Mouse (Mus musculus): Measurements from ENCODE around the gene Herpud1. TPM values are rescaled to one million over a fixed set of nuclear protein-coding genes. Genes with fewer than 3 reads are reported as not detected.
"Not testable (repeated sequence)": the region's sequence is repeated elsewhere in the genome, so short reads cannot be mapped to it uniquely, and the experiment has no call there.

Herpud1 gene
- polyA plus RNA-seq, 1 experiment from 2014 or later = 163 TPM

DNA sequence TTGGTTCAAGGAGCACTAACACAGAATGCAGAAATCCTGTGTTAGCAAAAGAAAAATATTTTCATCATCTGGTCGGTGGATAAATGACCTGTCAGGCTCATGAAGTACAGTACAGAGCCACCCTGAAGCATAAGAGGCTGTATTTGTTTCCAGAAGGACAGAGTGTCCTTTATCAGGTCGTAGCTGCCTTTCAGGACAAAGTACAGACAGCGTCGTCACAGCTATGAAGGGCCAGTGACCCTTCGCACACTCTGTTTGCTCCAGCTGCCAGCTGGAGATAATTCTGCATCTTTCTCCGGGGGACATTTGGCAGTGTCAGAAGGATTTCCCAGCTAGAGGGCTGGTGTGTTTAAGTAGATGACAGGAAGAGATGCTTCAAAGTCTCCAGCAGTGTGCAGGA is 6.4 kb downstream of the Herpud1 start:
- 48% methylated on average over 6 of the region's 6 CpGs for WGBS
- H3K9ac ChIP-seq (ENCODE audit: low read depth, low read length) = no peak overlapping the region
- no peaks in the 10 kb centered on the region for H3K27me3 ChIP-seq (replicated peaks; ENCODE audit: control insufficient read depth, insufficient read depth, low read length)
- no peak for ATAC-seq
- no peaks in the 10 kb centered on the region for H3K9me3 ChIP-seq (ENCODE audit: control insufficient read depth, low read length)
- H3K4me1 ChIP-seq (ENCODE audit: control insufficient read depth, insufficient read depth, low read length) = peaks cover 3% of the 10 kb centered on the region; the same call in 1 of the 2 replicates
- H3K27ac ChIP-seq (ENCODE audit: low read length) = no peak overlapping the region
- peaks cover 49% of the 10 kb centered on the region for H3K36me3 ChIP-seq (ENCODE audit: control insufficient read depth, insufficient read depth, low read length)
- H3K4me3 ChIP-seq (ENCODE audit: low read length) = no peak overlapping the region
- no peak overlapping the region for H3K4me2 ChIP-seq (ENCODE audit: low read depth, low read length)

GRCm38 (mm10) chr8:94395851-94396540 is 9.8 kb downstream of the Herpud1 start:
- 86% methylated on average over 6 of the region's 6 CpGs for WGBS
- Histone ChIP-seq H3K9ac (ENCODE audit: low read depth, low read length) (no peak overlapping the region), H3K36me3 (ENCODE audit: control insufficient read depth, insufficient read depth, low read length) (peaks cover 34% of the 10 kb centered on the region), H3K27me3 (replicated peaks; ENCODE audit: control insufficient read depth, insufficient read depth, low read length) (no peaks in the 10 kb centered on the region), H3K4me3 (ENCODE audit: low read length) (no peak overlapping the region), H3K4me1 (ENCODE audit: control insufficient read depth, insufficient read depth, low read length) (no peaks in the 10 kb centered on the region), H3K4me2 (ENCODE audit: low read depth, low read length) (no peak overlapping the region), H3K9me3 (ENCODE audit: control insufficient read depth, low read length) (no peaks in the 10 kb centered on the region), H3K27ac (ENCODE audit: low read length) (no peak overlapping the region)
- ATAC-seq = no peak

DNA sequence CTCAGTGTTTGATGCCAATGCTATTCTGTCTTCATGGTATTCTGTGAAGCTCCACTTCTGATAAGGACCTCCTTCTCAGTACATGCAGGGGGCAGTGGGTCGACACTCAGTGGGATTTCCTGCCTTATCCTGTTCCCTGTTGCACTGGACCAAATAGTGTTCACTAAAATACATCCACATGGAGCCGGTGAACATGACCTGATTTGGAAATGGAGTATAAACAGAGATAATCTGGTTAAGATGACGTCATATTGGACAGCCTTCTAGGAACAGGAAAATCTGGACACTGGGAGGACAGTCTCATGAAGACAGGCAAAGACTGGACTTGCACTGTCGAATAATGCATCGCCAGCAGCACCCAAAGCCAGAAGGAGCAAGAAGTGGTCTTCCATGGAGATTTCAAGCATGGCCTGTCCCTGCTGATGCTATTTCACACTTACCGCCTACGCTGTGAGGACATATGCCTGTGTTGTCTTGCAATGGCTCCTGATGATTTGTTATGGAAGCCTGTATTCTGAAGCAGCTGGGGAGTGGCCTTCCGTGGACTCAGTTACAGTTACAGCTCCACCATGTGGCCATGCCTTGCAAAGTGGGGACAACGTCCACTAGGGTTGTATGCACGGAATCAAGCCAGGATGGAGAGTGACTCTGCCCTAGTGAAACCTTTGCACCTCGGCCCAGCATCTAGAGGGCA is 10.9 kb downstream of the Herpud1 start:
- H3K27me3 ChIP-seq (replicated peaks; ENCODE audit: control insufficient read depth, insufficient read depth, low read length) = no peaks in the 10 kb centered on the region
- peaks cover 22% of the 10 kb centered on the region for H3K36me3 ChIP-seq (ENCODE audit: control insufficient read depth, insufficient read depth, low read length)
- no peak overlapping the region for H3K27ac ChIP-seq (ENCODE audit: low read length)
- no peaks in the 10 kb centered on the region for H3K9me3 ChIP-seq (ENCODE audit: control insufficient read depth, low read length)
- 65% methylated on average over 11 of the region's 11 CpGs for WGBS
- no peak overlapping the region for H3K4me3 ChIP-seq (ENCODE audit: low read length)
- no peak overlapping the region for H3K9ac ChIP-seq (ENCODE audit: low read depth, low read length)
- ATAC-seq = peak; percentile 80
- no peaks in the 10 kb centered on the region for H3K4me1 ChIP-seq (ENCODE audit: control insufficient read depth, insufficient read depth, low read length)
- H3K4me2 ChIP-seq (ENCODE audit: low read depth, low read length) = no peak overlapping the region

- H3K36me3 ChIP-seq (ENCODE audit: control insufficient read depth, insufficient read depth, low read length) = peaks cover 13% of the 10 kb centered on the region
- no peaks in the 10 kb centered on the region for H3K9me3 ChIP-seq (ENCODE audit: control insufficient read depth, low read length)
- no peak for ATAC-seq
- H3K4me1 ChIP-seq (ENCODE audit: control insufficient read depth, insufficient read depth, low read length) = no peaks in the 10 kb centered on the region
- no peak overlapping the region for H3K9ac ChIP-seq (ENCODE audit: low read depth, low read length)
- no peak overlapping the region for H3K27ac ChIP-seq (ENCODE audit: low read length)
- H3K4me3 ChIP-seq (ENCODE audit: low read length) = no peak overlapping the region
- 85% methylated on average over 6 of the region's 6 CpGs for WGBS
- no peak overlapping the region for H3K4me2 ChIP-seq (ENCODE audit: low read depth, low read length)
- H3K27me3 ChIP-seq (replicated peaks; ENCODE audit: control insufficient read depth, insufficient read depth, low read length) = no peaks in the 10 kb centered on the region
These were observed 12.3 kb downstream of the Herpud1 start for GRCm38 (mm10) chr8:94398587-94398986.

- 79% methylated on average over 3 of the region's 3 CpGs for WGBS
- ATAC-seq = no peak
- H3K9me3 ChIP-seq (ENCODE audit: control insufficient read depth, low read length) = no peaks in the 10 kb centered on the region
- H3K9ac ChIP-seq (ENCODE audit: low read depth, low read length) = no peak overlapping the region
- no peaks in the 10 kb centered on the region for H3K27me3 ChIP-seq (replicated peaks; ENCODE audit: control insufficient read depth, insufficient read depth, low read length)
- no peak overlapping the region for H3K4me3 ChIP-seq (ENCODE audit: low read length)
- no peaks in the 10 kb centered on the region for H3K4me1 ChIP-seq (ENCODE audit: control insufficient read depth, insufficient read depth, low read length)
- H3K4me2 ChIP-seq (ENCODE audit: low read depth, low read length) = no peak overlapping the region
- peaks cover 7% of the 10 kb centered on the region for H3K36me3 ChIP-seq (ENCODE audit: control insufficient read depth, insufficient read depth, low read length)
- no peak overlapping the region for H3K27ac ChIP-seq (ENCODE audit: low read length)
These were observed 13.2 kb downstream of the Herpud1 start for GRCm38 (mm10) chr8:94399361-94399953.

GRCm38 (mm10) chr8:94399957-94400356 is 13.7 kb downstream of the Herpud1 start:
- H3K4me3 ChIP-seq (ENCODE audit: low read length); H3K4me1 ChIP-seq (ENCODE audit: control insufficient read depth, insufficient read depth, low read length); H3K9ac ChIP-seq (ENCODE audit: low read depth, low read length); ATAC-seq; H3K4me2 ChIP-seq (ENCODE audit: low read depth, low read length); H3K36me3 ChIP-seq (ENCODE audit: control insufficient read depth, insufficient read depth, low read length); H3K27ac ChIP-seq (ENCODE audit: low read length); H3K27me3 ChIP-seq (replicated peaks; ENCODE audit: control insufficient read depth, insufficient read depth, low read length); H3K9me3 ChIP-seq (ENCODE audit: control insufficient read depth, low read length): not testable (repeated sequence)
- 90% methylated on average over 2 of the region's 2 CpGs for WGBS

GRCm38 (mm10) chr8:94408443-94409080 is 22.3 kb downstream of the Herpud1 start:
- H3K27ac ChIP-seq (ENCODE audit: low read length) = no peak overlapping the region
- no peaks in the 10 kb centered on the region for H3K4me1 ChIP-seq (ENCODE audit: control insufficient read depth, insufficient read depth, low read length)
- H3K9ac ChIP-seq (ENCODE audit: low read depth, low read length) = no peak overlapping the region
- ATAC-seq = no peak
- no peak overlapping the region for H3K4me2 ChIP-seq (ENCODE audit: low read depth, low read length)
- no peaks in the 10 kb centered on the region for H3K9me3 ChIP-seq (ENCODE audit: control insufficient read depth, low read length)
- H3K36me3 ChIP-seq (ENCODE audit: control insufficient read depth, insufficient read depth, low read length) = no peaks in the 10 kb centered on the region
- no peaks in the 10 kb centered on the region for H3K27me3 ChIP-seq (replicated peaks; ENCODE audit: control insufficient read depth, insufficient read depth, low read length)
- no peak overlapping the region for H3K4me3 ChIP-seq (ENCODE audit: low read length)
- WGBS = 50% methylated on average over 8 of the region's 8 CpGs

DNA sequence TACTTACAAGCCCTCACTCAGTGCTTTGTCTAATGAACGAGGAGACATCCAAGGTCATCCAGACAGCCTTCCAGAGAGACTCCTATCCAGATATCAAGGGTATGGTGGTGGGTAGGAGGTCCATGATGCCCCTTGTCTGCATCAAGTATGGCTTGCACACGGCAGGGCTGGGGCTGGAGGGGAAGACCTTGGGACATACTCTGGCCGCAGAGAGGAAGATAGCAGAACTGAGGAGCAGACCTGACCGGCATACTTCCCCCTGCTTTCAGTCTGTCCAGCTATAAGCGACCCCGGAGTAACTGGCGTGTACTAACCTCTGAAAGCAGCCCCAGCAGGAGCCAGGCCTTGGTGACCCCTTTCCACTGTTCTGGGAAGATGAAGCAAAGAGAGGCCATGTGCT is 23.3 kb downstream of the Herpud1 start:
- H3K27ac ChIP-seq (ENCODE audit: low read length) = no peak overlapping the region
- H3K27me3 ChIP-seq (replicated peaks; ENCODE audit: control insufficient read depth, insufficient read depth, low read length) = no peaks in the 10 kb centered on the region
- no peak for ATAC-seq
- no peak overlapping the region for H3K4me2 ChIP-seq (ENCODE audit: low read depth, low read length)
- H3K4me1 ChIP-seq (ENCODE audit: control insufficient read depth, insufficient read depth, low read length) = no peaks in the 10 kb centered on the region
- no peak overlapping the region for H3K4me3 ChIP-seq (ENCODE audit: low read length)
- WGBS = 86% methylated on average over 7 of the region's 7 CpGs
- no peak overlapping the region for H3K9ac ChIP-seq (ENCODE audit: low read depth, low read length)
- no peaks in the 10 kb centered on the region for H3K9me3 ChIP-seq (ENCODE audit: control insufficient read depth, low read length)
- H3K36me3 ChIP-seq (ENCODE audit: control insufficient read depth, insufficient read depth, low read length) = no peaks in the 10 kb centered on the region

DNA sequence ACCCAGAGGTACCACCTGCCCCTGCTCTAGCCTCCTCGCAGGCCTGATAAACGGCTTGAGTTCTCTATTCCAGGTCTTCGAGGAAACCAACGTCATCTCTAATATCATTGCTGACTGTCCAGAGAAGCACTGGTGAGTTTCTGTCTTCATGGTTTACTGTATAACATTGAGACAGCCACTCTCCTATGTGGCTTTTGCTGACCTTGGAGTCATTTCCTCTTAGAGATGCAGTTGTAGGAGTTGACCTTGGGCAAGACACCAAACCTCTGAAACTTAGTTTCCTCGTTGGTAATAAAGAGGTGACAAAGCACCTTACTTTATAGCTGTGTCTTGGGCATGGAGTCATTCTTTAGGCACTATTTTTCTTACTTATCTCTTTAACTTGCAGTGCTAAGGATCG is 26.3 kb downstream of the Herpud1 start:
- Histone ChIP-seq H3K27me3 (replicated peaks; ENCODE audit: control insufficient read depth, insufficient read depth, low read length) (no peaks in the 10 kb centered on the region), H3K27ac (ENCODE audit: low read length) (no peak overlapping the region), H3K36me3 (ENCODE audit: control insufficient read depth, insufficient read depth, low read length) (no peaks in the 10 kb centered on the region), H3K9ac (ENCODE audit: low read depth, low read length) (no peak overlapping the region), H3K4me2 (ENCODE audit: low read depth, low read length) (no peak overlapping the region), H3K9me3 (ENCODE audit: control insufficient read depth, low read length) (no peaks in the 10 kb centered on the region), H3K4me1 (ENCODE audit: control insufficient read depth, insufficient read depth, low read length) (no peaks in the 10 kb centered on the region), H3K4me3 (ENCODE audit: low read length) (no peak overlapping the region)
- ATAC-seq = no peak
- WGBS = 63% methylated on average over 6 of the region's 6 CpGs
